Mouse (Mus musculus) layer of hippocampus, postnatal 25 days (tissue): ENCODE results near the gene Hoxa4. TPM values are rescaled to one million over a fixed set of nuclear protein-coding genes. Genes with fewer than 3 reads are reported as not detected.

Source experiments
- DNase-seq, 2 experiments: peaks; one replicate each; pipeline ENCODE4 v3.0.0; 2022; ENCODE audit warnings: mixed read lengths in 2 of 2, low spot score in 1 of 2; ENCODE audit errors: extremely low spot score in 1 of 2
- microRNA-seq, 2 experiments: library from miRNA; unstranded; fragments of <30 nt; microRNA quantifications; one replicate each; pipeline ENCODE4 v1.2.0; 2021
- total RNA-seq, 2 experiments: library from RNA; stranded (reverse); gene quantifications; 2 replicates each; pipeline ENCODE4 v1.2.3; 2021

Gene Hoxa4
- total RNA-seq, 2 experiments from 2014 or later = not detected

GRCm38 (mm10) chr6:52156551-52157200, 34.9 kb downstream of the Hoxa4 start:
- DNase-seq = peak in 1 of 2 experiments; percentile 4

- DNase-seq = no peak
Measured at GRCm38 (mm10) chr6:52155471-52155870, 36.1 kb downstream of the Hoxa4 start.

GRCm38 (mm10) chr6:52154044-52154443, 37.5 kb downstream of the Hoxa4 start:
- DNase-seq = no peak

DNA sequence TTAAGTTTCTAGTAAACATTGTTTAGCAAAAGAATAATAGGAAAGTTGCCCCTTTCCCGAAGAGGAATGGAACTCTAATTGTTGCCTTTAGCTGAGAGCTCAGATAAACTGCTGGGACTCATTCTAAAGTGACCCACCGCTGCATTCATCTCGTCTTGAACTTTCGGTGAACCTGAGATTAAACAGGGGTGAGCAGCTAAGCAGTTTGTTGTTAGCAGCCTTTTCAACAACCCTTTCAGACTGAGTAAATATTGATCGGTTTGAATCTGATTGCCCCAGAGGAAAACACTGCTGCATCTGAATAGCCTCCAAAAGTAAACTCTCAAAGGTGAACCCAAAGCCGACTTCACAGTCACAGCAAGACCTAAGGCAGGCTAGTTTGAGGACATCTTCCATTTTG, 38.3 kb downstream of the Hoxa4 start:
- DNase-seq = no peak

DNA sequence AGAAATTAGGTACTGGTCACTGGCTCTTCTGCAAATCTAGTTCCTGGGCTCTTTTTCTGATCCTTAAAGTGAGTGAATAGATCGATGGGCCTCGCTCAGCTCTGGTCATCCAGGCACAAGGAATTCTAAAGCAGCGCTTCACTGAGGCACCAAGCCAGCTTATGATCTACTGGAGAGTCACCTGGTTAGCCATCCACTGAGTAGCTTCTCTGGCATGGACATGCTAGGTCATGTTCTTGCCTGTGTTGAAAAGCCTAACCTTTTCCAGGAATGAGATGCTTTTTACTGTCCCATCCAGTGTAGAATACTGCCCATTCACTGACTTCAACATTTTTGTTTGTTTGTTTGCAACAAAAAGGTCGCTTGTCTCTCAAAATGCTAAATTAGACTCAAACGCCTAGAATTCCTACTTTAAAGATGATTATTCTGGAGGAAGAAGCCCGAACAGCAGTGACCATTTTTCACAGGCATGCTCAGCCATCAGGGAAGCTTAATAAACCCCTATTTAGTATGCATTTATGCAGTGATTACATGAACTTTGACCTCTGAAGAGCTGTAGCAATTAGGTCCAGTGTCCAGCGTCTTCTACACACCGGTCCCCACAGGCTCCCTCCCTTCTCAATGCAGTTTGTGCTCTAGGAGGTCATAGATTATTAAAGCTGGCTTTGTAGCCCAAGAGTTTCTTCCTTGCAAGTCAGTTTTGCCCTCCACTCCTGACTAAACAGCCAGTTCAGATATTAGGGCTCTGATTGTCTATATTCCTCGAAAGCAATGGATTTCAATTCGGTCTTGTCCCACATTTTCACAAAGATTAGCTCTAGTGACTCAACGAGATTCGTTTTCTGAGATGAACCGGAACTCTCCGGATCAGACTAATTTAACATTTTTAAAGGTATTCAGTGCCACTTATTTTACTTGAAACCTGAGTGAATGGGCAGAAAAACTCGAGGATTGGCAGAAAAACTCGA, 39.0 kb downstream of the Hoxa4 start:
- DNase-seq = no peak

DNA sequence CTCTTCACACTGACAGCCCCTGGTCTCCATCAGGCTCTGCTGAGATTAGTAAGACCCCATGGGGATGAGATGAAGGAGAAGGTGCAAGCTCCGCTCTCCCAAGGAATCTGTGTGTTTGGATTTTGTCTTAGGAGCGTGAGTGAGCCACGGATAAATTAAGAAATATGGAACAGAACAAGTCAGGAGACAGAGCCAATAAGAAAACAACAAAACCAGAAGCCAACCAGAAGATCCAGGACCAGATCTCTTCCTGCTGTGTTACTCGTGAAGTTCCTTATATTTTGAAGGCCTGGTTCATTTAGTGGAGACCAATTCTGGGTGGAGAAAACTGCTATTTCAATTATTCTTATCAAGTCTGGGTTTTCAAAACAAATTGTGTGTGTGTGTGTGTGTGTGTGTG, 40.0 kb downstream of the Hoxa4 start:
- no peak for DNase-seq

- no peak for DNase-seq
Measured at GRCm38 (mm10) chr6:52150401-52150966, 41.1 kb downstream of the Hoxa4 start.

Small RNA genes lying within 50 kb of the gene (microRNA-seq; reads per million reads assigned to microRNA genes)
- gene Mir196b = 1.2 to 17.1 reads per million in 2 experiments

Other genes starting within 250 kb of the Hoxa4 start
- gene Skap2, start 179.2 kb downstream of the Hoxa4 start, total RNA-seq = 10 to 100 TPM; 13.1 to 13.6 TPM
- gene Hoxa1, start 33.4 kb downstream of the Hoxa4 start, total RNA-seq = not detected
- gene Hoxa2, start 26.9 kb downstream of the Hoxa4 start, total RNA-seq = not detected
- gene 5730596B20Rik, start 14.3 kb downstream of the Hoxa4 start, total RNA-seq = not detected
- not detected for gene Hoxa5, start 12.8 kb upstream of the Hoxa4 start, total RNA-seq
- not detected for gene Hoxa6, start 17.0 kb upstream of the Hoxa4 start, total RNA-seq
- gene Hoxa3, start 21.6 kb upstream of the Hoxa4 start, total RNA-seq = not detected
- not detected for gene Gm28308, start 21.6 kb upstream of the Hoxa4 start, total RNA-seq
- not detected for gene Hoxa7, start 30.1 kb upstream of the Hoxa4 start, total RNA-seq
- not detected for gene Hoxa9, start 39.3 kb upstream of the Hoxa4 start, total RNA-seq
- not detected for gene Hoxa10, start 49.1 kb upstream of the Hoxa4 start, total RNA-seq
- gene Hoxa11, start 54.1 kb upstream of the Hoxa4 start, total RNA-seq = not detected
- gene Hoxa13, start 69.1 kb upstream of the Hoxa4 start, total RNA-seq = not detected
- gene Evx1, start 121.7 kb upstream of the Hoxa4 start, total RNA-seq = not detected